Mouse (Mus musculus): ENCODE results near the gene Snx32. TPM values are rescaled to one million over a fixed set of nuclear protein-coding genes. Genes with fewer than 3 reads are reported as not detected.
"Not testable (repeated sequence)": the region's sequence is repeated elsewhere in the genome, so short reads cannot be mapped to it uniquely, and the experiment has no call there.

Gene Snx32
- total RNA-seq, 2 experiments from 2014 or later: 42.7 to 43.6 TPM

DNA sequence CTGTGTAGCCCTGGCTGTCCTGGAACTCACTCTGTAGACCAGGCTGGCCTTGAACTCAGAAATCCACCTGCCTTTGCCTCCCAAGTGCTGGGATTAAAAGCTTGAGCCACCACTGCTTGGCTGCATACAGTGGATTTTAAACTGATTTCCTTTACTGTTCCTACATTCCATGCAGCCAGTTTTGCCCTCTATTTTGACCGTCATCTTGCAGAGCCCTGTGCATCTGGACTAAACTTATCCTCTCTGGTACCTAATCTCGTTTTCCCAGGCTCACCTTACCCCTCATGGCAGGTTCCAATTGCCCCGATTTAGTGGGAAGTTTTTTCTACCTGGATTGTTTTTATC is 2.6 kb upstream of the Snx32 start:
- no peak for ATAC-seq (replicated peaks; ENCODE audit: low FRiP score, poor library complexity, severe bottlenecking)

DNA sequence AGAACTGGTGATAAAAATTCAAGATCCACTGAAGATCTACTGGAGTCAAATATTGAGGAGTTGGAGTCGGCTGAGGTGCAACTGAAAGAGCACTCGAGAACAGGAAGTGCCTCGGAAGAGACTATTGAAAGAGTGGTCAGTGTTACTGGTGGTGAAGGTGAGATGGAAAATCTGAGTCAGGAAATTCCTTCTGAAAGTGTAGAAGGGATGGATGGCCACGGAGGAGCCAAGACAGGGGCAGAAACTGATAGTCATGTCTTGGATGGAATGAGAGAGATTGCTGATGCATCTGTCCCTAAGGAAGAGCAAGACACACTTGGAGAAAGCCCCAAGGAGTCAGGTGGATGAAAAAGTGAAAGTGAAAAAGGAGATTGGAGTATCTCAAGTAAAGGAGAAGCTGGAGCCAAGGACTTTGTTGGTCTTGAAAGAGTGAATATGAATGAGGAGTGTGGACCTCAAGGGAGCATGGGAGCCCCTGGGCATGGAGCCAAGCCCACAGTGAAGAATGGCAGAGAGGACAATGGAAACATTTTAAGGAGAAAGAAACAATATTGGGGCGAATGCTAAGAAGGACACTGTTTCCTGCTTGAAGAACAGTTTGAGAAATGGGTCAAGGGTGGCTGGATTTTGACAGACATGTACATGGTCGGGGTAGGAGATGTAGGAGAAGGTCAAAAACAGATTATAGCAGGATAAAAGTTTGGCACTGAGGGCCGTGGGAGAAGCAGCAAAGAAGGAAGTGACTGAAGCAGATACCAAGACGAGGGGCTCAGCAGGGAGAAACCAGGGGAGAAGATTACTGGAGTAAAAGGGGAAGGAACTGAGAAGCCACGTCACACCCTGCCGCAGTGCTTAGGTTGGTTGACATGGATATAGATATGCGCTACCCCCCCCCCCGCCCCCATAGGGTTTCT is 2.0 kb upstream of the Snx32 start:
- no peak for ATAC-seq (replicated peaks; ENCODE audit: low FRiP score, poor library complexity, severe bottlenecking)

DNA sequence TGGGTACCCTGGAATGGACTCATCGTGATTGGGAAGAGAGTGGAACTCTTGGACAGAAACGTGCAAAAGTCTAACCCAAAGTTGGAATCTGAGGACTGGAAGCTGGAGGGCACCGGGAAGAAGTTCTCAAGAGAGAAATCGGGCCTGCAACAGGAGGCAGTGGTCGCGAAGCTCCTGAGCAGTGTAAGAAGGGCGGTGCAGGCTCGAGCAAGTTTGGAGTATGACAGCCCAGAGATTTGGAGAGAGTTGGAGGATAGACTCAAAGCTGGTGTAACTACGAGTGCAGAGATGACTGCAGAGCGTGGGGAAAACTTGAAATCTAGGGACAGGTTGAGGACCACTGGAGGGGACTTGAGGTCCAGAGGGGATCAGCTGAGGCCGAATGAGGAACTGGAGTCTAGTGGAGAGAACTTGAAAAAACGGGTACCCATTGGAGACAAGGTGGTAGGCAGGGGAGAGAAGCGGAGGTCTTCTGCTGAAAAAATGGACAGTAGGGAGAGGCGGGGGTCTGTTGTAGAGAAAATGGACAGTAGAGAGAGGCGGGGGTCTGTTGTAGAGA is 815 bp upstream of the Snx32 start:
- no peak for ATAC-seq (replicated peaks; ENCODE audit: low FRiP score, poor library complexity, severe bottlenecking)

DNA sequence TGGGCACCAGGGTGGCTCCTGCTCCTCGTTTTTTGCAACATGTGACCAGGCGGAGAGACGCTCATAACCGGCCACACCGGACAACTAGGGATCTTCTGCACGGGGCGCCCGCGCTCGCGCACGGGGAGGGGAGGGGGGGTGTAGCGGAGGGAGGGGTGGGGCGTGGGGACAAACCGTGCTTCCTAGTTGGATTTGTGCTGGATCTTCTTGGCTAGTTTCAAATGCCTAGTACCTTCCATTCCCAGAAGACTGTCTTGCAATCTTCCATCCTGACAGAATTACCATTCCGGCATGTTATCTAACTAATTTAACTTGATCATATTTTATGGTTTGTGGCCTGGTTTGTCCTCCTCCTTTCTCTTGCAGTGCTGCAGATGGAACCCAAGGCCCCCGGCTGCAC is 6.7 kb downstream of the Snx32 start, which contains the start of gene 1700020D05Rik:
Gene 1700020D05Rik, minus strand, starts transcription at position 101 of the 400 bp plus-strand sequence.
- no peak for ATAC-seq (replicated peaks; ENCODE audit: low FRiP score, poor library complexity, severe bottlenecking)

DNA sequence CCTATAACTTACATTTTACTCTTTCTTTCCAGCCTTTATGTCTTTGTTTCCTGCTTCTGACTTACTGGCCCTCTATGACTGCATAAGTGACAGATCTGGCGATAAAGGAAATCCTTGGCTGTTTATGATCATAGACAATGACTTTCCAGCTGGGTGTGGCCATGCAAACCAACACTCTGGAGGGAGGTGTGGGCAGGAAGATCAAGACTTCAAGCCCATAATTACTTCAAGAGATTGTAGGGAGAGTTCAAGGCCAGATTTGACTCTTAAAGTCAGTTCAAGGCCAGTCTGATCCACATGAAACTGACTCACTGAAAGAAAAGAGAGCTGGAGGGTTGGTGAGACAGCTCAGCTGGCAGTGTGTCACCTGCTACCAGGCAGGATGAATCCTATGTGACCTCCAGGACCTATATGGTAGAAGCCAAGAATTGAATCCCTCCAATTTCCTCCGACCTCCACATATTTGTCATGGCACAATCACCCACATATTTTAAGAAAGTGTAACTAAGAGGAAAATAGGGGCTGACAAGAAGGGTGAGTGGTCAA is 9.9 kb downstream of the Snx32 start:
- ATAC-seq (replicated peaks; ENCODE audit: low FRiP score, poor library complexity, severe bottlenecking): no peak

DNA sequence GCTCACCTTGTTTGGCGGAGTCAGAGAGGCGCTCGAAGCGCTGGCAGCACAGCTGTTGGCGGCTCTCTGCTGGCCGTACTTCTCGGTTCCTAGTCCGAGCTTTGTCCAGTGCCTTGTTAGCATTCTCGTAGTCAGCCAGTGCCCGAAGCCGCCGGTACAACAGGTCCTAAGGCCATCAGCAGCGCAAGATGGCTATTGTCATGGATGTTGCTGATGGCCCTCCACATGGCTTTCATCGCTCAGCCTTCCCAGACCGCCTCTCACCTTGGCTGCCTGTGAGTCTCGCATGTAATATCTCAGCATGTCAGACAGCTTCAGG is 14.3 kb downstream of the Snx32 start:
- no peak for ATAC-seq (replicated peaks; ENCODE audit: low FRiP score, poor library complexity, severe bottlenecking)

DNA sequence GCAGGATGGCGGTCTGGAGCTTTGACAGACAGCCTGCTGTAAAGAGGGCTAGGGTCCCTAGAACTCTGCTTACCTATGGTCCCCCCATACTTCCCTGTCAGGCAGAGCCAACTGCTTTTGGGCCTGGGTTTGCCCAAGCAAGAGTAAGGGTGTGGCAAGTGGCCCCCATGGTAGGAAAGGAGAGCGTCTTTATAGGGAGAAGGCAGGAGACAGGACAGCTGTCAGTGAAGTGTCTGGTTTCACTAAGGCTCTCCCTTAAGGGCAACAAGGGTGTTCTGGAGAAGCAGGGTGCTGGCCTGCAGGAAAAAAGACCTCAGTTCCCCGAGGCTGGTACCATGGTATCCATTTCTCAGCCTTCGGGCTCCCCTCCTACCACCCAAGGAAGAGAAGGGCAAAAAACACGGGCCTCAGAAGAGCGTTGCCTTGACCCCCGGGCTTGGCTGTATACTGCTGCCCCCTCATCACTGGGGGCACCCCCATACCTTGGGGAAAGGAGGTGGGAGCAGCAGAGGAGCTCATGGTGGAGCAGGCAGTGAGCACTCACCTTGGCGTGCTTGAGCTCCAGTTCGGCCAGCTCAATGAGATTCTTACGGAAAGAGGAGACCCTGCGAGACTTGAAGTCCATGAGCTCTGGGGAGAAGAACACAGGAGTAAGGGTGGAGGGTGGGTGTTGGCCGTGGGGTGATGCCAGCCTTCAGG is 14.8 kb downstream of the Snx32 start:
- no peak for ATAC-seq (replicated peaks; ENCODE audit: low FRiP score, poor library complexity, severe bottlenecking)

DNA sequence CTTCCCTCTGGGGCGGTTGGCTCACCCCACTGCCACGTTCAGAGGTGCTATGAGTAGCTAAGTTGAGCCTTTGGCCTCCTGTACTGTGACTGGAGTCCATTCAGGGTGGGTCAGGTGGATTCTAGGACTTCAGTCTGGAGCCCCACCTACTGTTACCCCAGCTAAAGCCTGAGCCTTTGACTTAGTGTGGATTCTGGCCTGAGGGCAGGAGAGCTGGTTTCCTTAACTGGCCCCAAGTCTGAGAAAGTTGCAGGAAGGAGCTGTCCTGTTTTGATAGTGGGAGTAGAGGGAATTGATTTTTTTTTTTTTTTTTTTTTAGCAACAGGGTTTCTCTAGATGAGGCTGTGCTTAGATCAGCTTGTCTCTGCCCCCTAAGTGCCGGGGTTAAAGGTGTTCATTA is 16.0 kb downstream of the Snx32 start:
- no peak for ATAC-seq (replicated peaks; ENCODE audit: low FRiP score, poor library complexity, severe bottlenecking)

DNA sequence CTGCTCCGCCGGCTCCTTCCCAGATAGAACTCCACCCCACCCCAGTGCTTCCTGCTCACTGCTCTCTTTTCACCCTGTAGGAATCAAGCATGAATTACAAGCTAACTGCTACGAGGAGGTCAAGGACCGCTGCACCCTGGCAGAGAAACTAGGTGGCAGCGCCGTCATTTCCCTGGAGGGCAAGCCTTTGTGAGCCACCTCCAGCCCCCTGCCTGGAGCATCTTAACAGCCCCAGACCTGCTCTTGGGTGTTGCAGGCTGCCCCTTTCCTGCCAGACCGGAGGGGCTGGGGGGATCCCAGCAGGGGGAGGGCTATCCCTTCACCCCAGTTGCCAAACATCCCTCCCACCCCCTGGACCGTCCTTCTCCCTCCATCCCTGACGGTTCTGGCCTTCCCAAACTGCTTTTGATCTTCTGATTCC is 17.0 kb downstream of the Snx32 start:
- not testable (repeated sequence) for ATAC-seq (replicated peaks; ENCODE audit: low FRiP score, poor library complexity, severe bottlenecking)

DNA sequence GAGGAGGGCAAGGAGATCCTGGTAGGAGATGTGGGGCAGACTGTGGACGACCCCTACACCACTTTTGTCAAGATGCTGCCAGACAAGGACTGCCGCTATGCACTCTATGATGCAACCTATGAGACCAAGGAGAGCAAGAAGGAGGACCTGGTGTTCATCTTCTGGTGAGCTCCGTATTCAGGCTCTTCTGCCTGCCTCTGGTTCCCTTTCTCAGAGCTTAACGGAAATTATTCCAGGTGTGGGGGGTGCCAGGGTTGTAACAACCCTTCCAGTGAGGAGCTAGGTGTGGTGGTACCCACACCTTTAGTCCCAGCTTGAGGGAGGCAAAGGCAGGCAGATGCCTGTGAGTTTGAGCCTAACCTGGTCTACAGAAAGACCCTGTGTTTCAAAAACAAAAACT is 17.7 kb downstream of the Snx32 start:
- no peak for ATAC-seq (replicated peaks; ENCODE audit: low FRiP score, poor library complexity, severe bottlenecking)

DNA sequence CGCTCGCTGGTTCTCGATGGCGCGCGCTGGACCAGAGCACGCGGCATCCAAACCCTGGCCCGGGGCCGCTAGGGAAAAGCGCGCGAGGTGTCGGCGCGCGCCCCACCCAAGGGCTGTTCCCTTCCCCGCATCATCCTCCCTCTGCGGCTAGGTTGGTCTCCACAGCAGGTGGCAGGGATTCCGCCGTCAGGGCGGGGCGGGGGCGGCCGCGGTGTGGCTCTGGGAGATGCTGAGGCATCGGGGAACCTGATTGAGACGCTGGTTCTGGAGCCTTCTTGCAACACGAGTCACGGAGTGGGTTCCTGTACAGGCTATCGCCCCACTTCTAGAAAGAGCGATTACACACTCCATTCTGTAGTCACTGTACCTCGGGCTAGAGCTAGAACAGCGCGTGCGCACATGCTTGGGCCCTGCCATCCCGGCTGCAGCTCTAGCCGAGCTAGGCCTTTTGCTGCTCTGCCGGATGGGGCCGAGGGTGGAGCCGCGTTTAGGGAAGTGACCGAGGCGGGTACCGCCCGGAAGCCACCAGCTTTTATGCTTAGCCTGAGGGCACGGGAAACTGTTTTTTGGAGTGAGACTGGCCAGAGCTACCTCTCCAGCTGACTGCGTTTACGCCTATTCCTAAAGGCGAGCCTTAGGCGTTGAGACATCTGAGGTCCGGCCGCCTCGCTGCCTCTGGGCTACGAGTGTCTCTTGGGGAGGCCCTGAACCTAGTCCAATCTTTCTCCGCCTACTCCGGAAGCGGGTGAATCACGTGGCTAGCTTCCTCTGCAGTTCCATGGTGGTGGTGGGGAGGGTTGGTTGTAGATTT is 19.2 kb downstream of the Snx32 start:
- ATAC-seq (replicated peaks; ENCODE audit: low FRiP score, poor library complexity, severe bottlenecking): peak; percentile 36

DNA sequence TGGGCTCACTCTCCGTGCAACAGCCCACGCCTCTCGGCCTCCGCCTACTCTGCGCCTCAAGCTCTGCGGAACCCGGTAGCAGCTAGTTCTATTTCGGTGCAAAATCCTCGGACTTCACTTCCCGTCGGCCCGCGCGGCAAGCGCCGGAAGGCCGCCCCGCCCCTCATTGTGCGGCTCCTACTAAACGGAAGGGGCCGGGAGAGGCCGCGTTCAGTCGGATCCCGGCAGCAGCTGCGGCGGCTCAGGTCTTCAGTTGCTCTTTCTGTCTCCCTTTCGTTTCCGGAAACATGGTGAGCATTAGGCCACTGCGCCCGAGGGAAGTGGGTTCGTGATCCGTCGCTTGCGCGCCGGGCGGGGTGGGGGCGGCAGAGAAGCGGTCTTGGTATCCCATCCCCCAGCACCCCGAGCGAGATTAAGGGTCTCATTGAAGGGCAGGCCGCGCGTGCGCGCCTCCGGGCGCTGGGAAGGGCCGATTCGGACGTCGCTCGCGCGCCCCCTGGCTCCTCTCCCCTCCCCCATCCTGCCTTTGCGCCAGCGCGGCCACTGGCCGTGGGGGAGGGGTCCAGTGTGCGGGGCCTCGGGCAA is 19.9 kb downstream of the Snx32 start, which contains the start of gene Cfl1:
Gene Cfl1, plus strand, starts transcription at position 143 of the 585 bp plus-strand sequence.
- ATAC-seq (replicated peaks; ENCODE audit: low FRiP score, poor library complexity, severe bottlenecking): peak; percentile 58

DNA sequence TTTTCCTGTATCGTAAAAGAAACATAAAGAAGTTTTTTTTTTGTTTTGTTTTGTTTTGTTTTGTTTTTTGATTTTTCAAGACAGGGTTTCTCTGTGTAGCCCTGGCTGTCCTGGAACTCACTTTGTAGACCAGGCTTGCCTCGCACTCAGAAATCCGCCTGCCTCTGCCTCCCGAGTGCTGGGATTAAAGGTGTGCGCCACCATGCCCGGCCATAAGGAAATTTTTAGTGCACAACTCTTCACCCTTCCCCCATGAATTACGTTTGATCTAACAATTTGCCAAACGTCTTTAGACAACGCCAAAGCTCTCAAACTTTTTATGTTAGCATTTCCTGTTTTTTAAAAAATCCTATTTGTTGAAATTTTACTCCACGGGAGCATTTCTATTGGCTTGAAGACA is 20.6 kb downstream of the Snx32 start:
- not testable (repeated sequence) for ATAC-seq (replicated peaks; ENCODE audit: low FRiP score, poor library complexity, severe bottlenecking)

DNA sequence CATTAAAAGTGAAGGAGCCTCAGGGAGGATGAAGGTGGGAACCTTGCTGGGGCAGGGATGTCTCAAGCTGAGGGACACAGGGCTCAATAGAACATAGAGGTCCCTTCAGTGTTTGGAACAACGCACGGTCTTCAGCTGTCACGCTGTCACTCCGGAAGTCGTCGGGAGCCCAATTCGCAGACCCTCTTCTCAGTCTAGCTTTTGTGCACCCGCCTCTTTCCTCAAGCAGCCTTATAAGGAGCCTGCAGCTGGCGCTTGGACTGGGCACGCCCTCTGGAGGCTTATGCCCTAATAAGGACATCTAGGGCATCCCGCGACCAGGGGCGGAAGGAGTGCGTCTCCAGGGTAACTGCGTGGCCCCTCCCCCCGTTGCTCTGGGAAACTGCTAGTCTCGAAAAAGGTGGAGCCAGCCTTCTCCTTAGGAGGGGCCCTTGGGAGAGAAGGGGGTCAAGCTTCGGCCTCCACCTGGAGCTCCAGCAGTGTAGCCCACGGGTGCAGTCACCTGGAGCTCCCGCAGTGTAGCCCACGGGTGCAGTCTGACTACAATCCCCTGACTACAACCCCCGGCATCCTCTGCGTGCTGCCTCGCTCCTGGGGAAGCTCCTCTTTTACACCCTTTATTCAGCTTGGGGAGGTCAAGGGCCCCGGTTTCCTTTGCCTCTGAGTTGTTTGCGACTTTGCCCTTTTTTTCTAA is 21.3 kb downstream of the Snx32 start:
- peak; percentile 67 for ATAC-seq (replicated peaks; ENCODE audit: low FRiP score, poor library complexity, severe bottlenecking)

DNA sequence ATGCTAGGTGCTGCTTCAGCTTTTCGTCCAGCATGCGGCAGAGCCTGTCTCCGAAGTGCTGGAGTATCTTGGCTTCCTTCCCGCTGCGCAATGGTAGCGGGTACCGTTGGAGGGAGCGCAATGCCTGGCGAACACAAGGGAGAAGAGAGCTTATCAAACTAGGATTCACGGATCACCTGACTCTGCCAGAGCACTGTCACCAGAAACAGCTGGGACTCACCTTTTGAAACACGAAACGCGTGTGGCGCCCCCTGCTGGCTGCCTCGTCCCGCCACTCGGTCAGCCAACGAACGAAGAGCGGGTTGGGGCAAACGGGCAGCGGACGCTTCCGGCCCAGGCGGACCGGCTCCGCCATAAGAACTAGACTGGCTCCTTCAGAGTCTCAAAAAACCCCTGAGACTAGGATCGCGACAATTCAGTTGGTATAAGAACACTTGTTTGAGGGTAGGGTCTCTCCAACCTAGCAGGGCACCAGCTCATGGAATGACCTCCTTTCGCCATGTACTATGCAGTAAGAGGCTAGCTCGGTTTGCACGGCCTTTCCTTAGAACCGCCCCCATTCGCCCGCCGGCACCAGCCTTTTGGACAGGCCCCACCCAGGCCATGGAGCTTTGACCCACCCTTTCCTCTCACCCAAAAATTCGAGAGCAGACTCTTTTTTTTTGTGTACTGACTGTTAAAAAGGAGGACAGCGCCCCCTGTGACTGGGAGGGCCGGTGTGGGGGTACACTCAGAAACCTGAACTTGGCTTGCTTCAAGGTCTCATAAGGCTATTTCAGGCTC is 22.4 kb downstream of the Snx32 start, which contains the start of gene Mus81:
Gene Mus81, minus strand, starts transcription at position 635 of the 783 bp plus-strand sequence.
- peak; percentile 54 for ATAC-seq (replicated peaks; ENCODE audit: low FRiP score, poor library complexity, severe bottlenecking)

DNA sequence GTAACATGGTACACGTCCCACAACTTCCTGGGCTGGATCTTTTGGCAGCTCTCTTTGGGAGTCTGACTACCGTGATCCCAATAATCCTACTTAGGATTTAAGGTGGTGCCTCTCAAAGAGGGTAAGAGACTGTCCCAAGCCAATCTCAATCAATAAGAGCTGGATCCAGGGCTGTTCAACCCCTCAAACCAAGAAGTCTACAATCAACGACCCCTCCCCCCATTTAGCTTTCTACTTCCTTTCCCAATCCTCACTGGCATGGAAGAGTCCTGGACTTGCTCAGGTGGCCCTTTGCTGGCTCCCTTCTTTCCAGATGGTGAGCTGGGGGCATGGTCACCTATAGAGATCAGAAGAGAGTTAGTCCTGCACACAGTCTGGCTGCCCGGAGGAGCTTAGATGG is 23.6 kb downstream of the Snx32 start:
- no peak for ATAC-seq (replicated peaks; ENCODE audit: low FRiP score, poor library complexity, severe bottlenecking)

DNA sequence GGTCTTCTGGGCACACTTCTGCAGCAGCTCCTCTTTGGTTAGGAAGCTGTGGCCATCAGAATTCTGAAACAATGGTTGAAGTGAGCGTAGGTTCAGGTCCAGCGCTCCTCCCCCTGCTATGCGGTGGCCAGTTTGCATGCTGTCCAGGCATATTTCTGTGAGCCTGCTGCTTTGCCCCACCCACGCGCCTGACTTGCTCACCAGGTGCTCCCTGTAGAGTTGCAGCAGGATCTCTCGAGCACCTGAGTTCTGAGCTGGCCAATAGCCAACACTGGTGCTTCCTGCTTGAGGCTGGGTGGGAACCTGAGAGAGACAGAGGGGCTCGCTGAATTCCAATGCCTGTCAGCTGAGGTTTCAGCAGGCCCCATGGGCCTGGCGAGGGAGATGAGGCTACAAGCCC is 24.1 kb downstream of the Snx32 start:
- no peak for ATAC-seq (replicated peaks; ENCODE audit: low FRiP score, poor library complexity, severe bottlenecking)

DNA sequence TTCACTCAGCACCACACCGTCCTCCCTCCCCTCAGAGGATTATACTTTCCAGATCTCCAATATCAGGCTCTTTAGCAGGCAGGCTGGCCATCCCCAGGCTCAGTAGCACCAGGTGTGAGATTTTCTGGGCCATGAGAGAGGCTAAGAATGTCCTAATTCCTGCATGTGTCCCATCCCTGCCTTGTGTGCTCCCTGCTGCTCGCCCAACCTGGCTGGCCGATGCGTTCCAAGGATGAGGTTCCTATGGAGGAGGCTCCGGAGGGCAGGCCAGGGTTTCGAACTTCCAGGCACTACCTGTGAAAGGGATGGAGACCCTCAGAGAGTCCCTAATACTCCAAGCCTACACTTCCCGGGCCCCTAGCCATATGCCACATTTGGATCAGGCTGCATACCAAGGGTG is 24.5 kb downstream of the Snx32 start:
- no peak for ATAC-seq (replicated peaks; ENCODE audit: low FRiP score, poor library complexity, severe bottlenecking)
